Mouse (Mus musculus) embryonic facial prominence, embryonic 11.5 days (tissue): ENCODE results near the gene Accs. TPM values are rescaled to one million over a fixed set of nuclear protein-coding genes. Genes with fewer than 3 reads are reported as not detected.

Source experiments
- ATAC-seq: fragments of 200-750 bp; cut with Nextera tagmentation; replicated peaks from 2 replicates; pipeline ENCODE4 v1.8.0; 2017; ENCODE audit warnings: low read depth; ENCODE audit not compliant: insufficient number of reproducible peaks, low FRiP score, low TSS enrichment
- DNase-seq: peaks from one replicate; pipeline ENCODE4 v3.0.0-alpha.2; 2015; ENCODE audit warnings: low spot score
- H3K27ac ChIP-seq: fragments of 300-500 bp; sonication (generic); replicated peaks from 2 replicates; pipeline ENCODE4 v1.5.1; 2014; ENCODE audit warnings: mild to moderate bottlenecking, low read depth, low read length, control low read depth
- H3K27me3 ChIP-seq: fragments of 300-500 bp; sonication (generic); 2 replicates; pipeline ENCODE4 v1.6.1; 2014; ENCODE audit warnings: mild to moderate bottlenecking, low read length, moderate library complexity, mixed read lengths; ENCODE audit not compliant: control insufficient read depth, insufficient read depth
- H3K36me3 ChIP-seq: fragments of 300-500 bp; sonication (generic); replicated peaks from 2 replicates; pipeline ENCODE4 v1.6.1; 2014; ENCODE audit warnings: low read depth, mild to moderate bottlenecking, low read length, moderate library complexity, mixed read lengths; ENCODE audit not compliant: control insufficient read depth, insufficient read depth
- H3K4me1 ChIP-seq: fragments of 300-500 bp; sonication (generic); 2 replicates; pipeline ENCODE4 v1.6.1; 2014; ENCODE audit warnings: low read length, mixed read lengths; ENCODE audit not compliant: control insufficient read depth, insufficient read depth
- H3K4me2 ChIP-seq: fragments of 300-500 bp; sonication (generic); 2 replicates; pipeline ENCODE4 v1.6.1; 2014; ENCODE audit warnings: low read depth, mild to moderate bottlenecking, control low read depth, low read length, moderate library complexity
- H3K4me3 ChIP-seq: fragments of 300-500 bp; sonication (generic); 2 replicates; pipeline ENCODE4 v1.5.1; 2014; ENCODE audit warnings: low read depth, low read length, control low read depth
- H3K9ac ChIP-seq: fragments of 300-500 bp; sonication (generic); replicated peaks from 2 replicates; pipeline ENCODE4 v1.6.1; 2014; ENCODE audit warnings: mild to moderate bottlenecking, control low read depth, low read length
- H3K9me3 ChIP-seq: fragments of 300-500 bp; sonication (generic); replicated peaks from 2 replicates; pipeline ENCODE4 v1.6.1; 2016; ENCODE audit warnings: mild to moderate bottlenecking, low read length, inconsistent platforms, mixed read lengths; ENCODE audit not compliant: control insufficient read depth
- WGBS: fragments of 180-500 bp; shearing (Covaris S2); extraction: QIAGEN DNeasy Blood & Tissue Kit; methylation state at CpG from one replicate; pipeline ENCODE4 v1.1.7; 2014; 5-methylcytosine and 5-hydroxymethylcytosine counted together
- polyA plus RNA-seq: library from polyadenylated mRNA; unstranded; fragments of >200 nt; fragmentation: Nextera tagmentation; extraction: Ambion mirVana; gene quantifications from 2 replicates; pipeline ENCODE4 v1.2.1, GENCODE M21; 2014

Accs gene
- polyA plus RNA-seq, 1 experiment from 2014 or later, result 6.7 TPM

- H3K9me3 ChIP-seq, result no peaks in the 10 kb centered on the region
- 81% methylated on average over 9 of the region's 9 CpGs for WGBS
- H3K27ac ChIP-seq, result no peak overlapping the region
- no peak for ATAC-seq
- no peak overlapping the region for H3K9ac ChIP-seq
- no peak overlapping the region for H3K4me2 ChIP-seq
- H3K36me3 ChIP-seq, result no peaks in the 10 kb centered on the region
- DNase-seq, result no peak
- no peak overlapping the region for H3K4me3 ChIP-seq
- H3K4me1 ChIP-seq, result no peaks in the 10 kb centered on the region
- H3K27me3 ChIP-seq, result no peaks in the 10 kb centered on the region
Measured at GRCm38 (mm10) chr2:93881640-93882367, 32.1 kb upstream of the Accs start.

GRCm38 (mm10) chr2:93880981-93881380 lies 31.2 kb upstream of the Accs start:
- Histone ChIP-seq H3K4me3 (no peak overlapping the region), H3K36me3 (no peaks in the 10 kb centered on the region), H3K4me2 (no peak overlapping the region), H3K27ac (no peak overlapping the region), H3K9ac (no peak overlapping the region), H3K9me3 (no peaks in the 10 kb centered on the region), H3K27me3 (no peaks in the 10 kb centered on the region), H3K4me1 (no peaks in the 10 kb centered on the region)
- DNase-seq, result no peak
- no peak for ATAC-seq
- WGBS, result 91% methylated on average over 3 of the region's 3 CpGs

GRCm38 (mm10) chr2:93880450-93880849 lies 30.7 kb upstream of the Accs start:
- H3K4me2 ChIP-seq, result no peak overlapping the region
- H3K27ac ChIP-seq, result no peak overlapping the region
- H3K27me3 ChIP-seq, result no peaks in the 10 kb centered on the region
- WGBS, result 73% methylated on average over 8 of the region's 8 CpGs
- no peak overlapping the region for H3K4me3 ChIP-seq
- H3K9me3 ChIP-seq, result no peaks in the 10 kb centered on the region
- no peaks in the 10 kb centered on the region for H3K36me3 ChIP-seq
- ATAC-seq, result no peak
- no peaks in the 10 kb centered on the region for H3K4me1 ChIP-seq
- H3K9ac ChIP-seq, result no peak overlapping the region
- DNase-seq, result no peak

- no peak overlapping the region for H3K4me2 ChIP-seq
- no peak for DNase-seq
- H3K9ac ChIP-seq, result no peak overlapping the region
- no peaks in the 10 kb centered on the region for H3K4me1 ChIP-seq
- no peak overlapping the region for H3K4me3 ChIP-seq
- no peak for ATAC-seq
- 69% methylated on average over 5 of the region's 5 CpGs for WGBS
- no peaks in the 10 kb centered on the region for H3K36me3 ChIP-seq
- no peaks in the 10 kb centered on the region for H3K27me3 ChIP-seq
- H3K9me3 ChIP-seq, result no peaks in the 10 kb centered on the region
- H3K27ac ChIP-seq, result no peak overlapping the region
Measured at GRCm38 (mm10) chr2:93877005-93877404, 27.3 kb upstream of the Accs start.

GRCm38 (mm10) chr2:93874606-93875005 lies 24.9 kb upstream of the Accs start:
- Histone ChIP-seq H3K4me1 (no peaks in the 10 kb centered on the region), H3K9me3 (no peaks in the 10 kb centered on the region), H3K27ac (no peak overlapping the region), H3K9ac (no peak overlapping the region), H3K4me2 (no peak overlapping the region), H3K4me3 (no peak overlapping the region), H3K27me3 (no peaks in the 10 kb centered on the region), H3K36me3 (no peaks in the 10 kb centered on the region)
- no peak for ATAC-seq
- no peak for DNase-seq
- 86% methylated on average over 3 of the region's 3 CpGs for WGBS

- Histone ChIP-seq H3K4me1 (no peaks in the 10 kb centered on the region), H3K27me3 (no peaks in the 10 kb centered on the region), H3K36me3 (no peaks in the 10 kb centered on the region), H3K4me2 (no peak overlapping the region), H3K4me3 (no peak overlapping the region), H3K27ac (no peak overlapping the region), H3K9me3 (no peaks in the 10 kb centered on the region), H3K9ac (no peak overlapping the region)
- WGBS, result 37% methylated on average over 2 of the region's 2 CpGs
- ATAC-seq (no peak), DNase-seq (no peak)
Measured at GRCm38 (mm10) chr2:93874227-93874514, 24.4 kb upstream of the Accs start.

GRCm38 (mm10) chr2:93873449-93874226 lies 23.9 kb upstream of the Accs start:
- no peaks in the 10 kb centered on the region for H3K36me3 ChIP-seq
- no peak overlapping the region for H3K4me3 ChIP-seq
- DNase-seq (no peak), ATAC-seq (peak; percentile 50)
- no peaks in the 10 kb centered on the region for H3K27me3 ChIP-seq
- no peak overlapping the region for H3K4me2 ChIP-seq
- no peak overlapping the region for H3K27ac ChIP-seq
- 7% methylated on average over 12 of the region's 12 CpGs for WGBS
- no peaks in the 10 kb centered on the region for H3K4me1 ChIP-seq
- no peak overlapping the region for H3K9ac ChIP-seq
- no peaks in the 10 kb centered on the region for H3K9me3 ChIP-seq

- 62% methylated on average over 7 of the region's 7 CpGs for whole genome bisulfite sequencing
- H3K4me1 ChIP-seq, result no peaks in the 10 kb centered on the region
Measured at GRCm38 (mm10) chr2:93872257-93872656, 22.5 kb upstream of the Accs start.

More at GRCm38 (mm10) chr2:93872257-93872656, 22.5 kb upstream of the Accs start:
- no peak for ATAC-seq
- Histone ChIP-seq H3K4me2 (no peak overlapping the region), H3K27me3 (no peaks in the 10 kb centered on the region), H3K9me3 (no peaks in the 10 kb centered on the region), H3K9ac (no peak overlapping the region), H3K4me3 (no peak overlapping the region), H3K27ac (no peak overlapping the region), H3K36me3 (no peaks in the 10 kb centered on the region)
- DNase-seq, result no peak
